Mouse (Mus musculus): ENCODE measurements at regions not wholly inside any gene's neighbourhood (a gene's known extent, or its start where the extent isn't known, plus 50 kb on each side); places are given as distances from the start of the nearest gene placed in this dataset.
A peak's percentile ranks its signal among the peaks of the same experiment; 100 is the strongest.

GRCm38 (mm10) chr19:49741239-49741638 is 937.2 kb downstream of the Sorcs1 start:
- peak in 1 of 2 experiments; percentile 4 for DNase-seq (ENCODE audit: low spot score in 2 of 2)
- intact Hi-C loops (cut with DNase I): loop anchor here (5.0 to 10.0 kb wide), 4 partner anchors 199 to 1756 kb away; no protein-coding TSS in a partner anchor

- intact Hi-C loops (cut with DNase I): loop anchor here (5.0 to 10.0 kb wide), 4 partner anchors 197 to 1755 kb away; no protein-coding TSS in a partner anchor
- DNase-seq (ENCODE audit: low spot score in 2 of 2): no peak
Measured at GRCm38 (mm10) chr19:49739483-49740175, 938.8 kb downstream of the Sorcs1 start.

DNA sequence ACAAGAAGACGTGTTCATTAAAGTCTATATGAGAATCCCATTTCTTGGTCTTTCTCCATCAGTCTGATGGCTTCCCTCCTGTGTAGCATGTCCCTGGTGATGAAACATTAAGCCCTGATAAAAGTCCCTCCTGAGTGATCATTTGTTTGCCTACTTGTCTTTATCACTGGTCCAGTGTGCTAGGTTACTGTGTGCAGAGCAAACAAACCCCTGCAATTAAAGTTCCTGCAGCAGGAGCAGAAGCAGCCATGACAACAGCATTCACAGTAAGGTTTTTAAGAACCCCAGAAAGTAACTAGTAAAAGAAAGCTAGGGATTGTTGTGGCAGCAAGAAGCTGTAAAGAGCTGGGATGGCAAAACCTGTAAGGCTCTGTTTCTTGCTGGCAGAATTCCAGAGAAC is 980.8 kb downstream of the Sorcs1 start:
- intact Hi-C loops (cut with DNase I): no loop called here
- DNase-seq (ENCODE audit: low spot score in 2 of 2): no peak

GRCm38 (mm10) chr19:49685588-49686281 is 992.7 kb downstream of the Sorcs1 start:
- intact Hi-C loops (cut with DNase I): no loop called here
- no peak for DNase-seq (ENCODE audit: low spot score in 2 of 2)

DNA sequence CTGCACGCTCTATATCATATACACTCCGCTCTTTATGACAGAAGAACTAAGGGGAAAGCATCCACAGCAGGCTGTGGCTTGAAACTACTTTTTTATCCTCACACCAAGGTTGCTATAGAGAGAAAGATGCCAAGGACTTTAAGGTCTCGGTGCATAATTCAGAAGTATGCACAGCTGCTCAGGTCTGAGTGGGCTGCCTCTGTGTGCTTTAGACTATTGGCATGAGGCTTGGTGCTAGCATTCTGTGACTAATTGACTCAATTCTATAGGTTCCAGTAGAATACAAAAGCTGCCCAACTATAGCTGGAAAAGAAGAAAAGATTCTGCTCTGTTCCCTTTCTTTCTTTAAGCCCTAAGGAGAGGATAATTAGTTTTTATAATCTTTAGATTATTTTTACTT is 997.2 kb downstream of the Sorcs1 start:
- DNase-seq (ENCODE audit: low spot score in 2 of 2): peak in 1 of 2 experiments; percentile 74
- intact Hi-C loops (cut with DNase I): no loop called here

DNA sequence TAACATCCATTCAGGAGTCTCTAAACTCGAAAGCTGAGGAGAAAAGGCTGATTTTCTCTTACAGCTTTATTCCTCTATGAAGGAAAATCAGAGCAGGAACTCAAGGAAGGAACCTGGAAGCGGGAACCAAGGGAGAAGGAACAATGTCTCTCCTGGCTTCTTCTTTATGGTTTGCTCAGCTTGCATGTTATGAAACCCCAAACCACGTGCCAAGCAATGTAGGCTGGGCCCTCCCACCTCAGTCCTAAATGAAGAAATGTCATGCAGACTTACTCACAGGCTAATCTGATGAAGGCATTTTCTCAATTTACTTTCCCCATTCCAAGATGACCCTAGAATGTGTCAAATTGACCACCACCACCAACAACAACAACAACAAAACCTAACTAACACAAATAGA is 998.4 kb downstream of the Sorcs1 start:
- peak in 1 of 2 experiments; percentile 74 for DNase-seq (ENCODE audit: low spot score in 2 of 2)
- intact Hi-C loops (cut with DNase I): no loop called here

DNA sequence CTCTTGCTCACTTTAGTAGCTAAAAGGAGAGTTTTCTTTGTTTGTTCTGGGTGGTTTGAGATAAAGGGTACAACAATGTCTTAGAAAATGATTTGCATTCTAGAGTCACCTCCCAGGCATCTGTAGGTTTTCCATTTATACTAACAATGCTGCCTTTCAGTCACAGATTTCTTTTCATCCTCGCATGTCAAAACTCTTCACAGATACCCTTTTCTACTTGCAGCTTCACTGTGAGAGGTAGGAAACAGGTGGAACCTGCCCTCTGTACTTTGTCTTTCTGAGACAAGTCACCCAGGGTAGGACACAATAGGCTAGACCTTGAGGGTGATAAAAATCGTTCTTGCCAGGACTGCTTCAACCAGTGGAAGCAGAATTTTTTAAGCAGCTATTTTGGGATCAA is 1002.5 kb downstream of the Sorcs1 start:
- intact Hi-C loops (cut with DNase I): no loop called here
- no peak for DNase-seq (ENCODE audit: low spot score in 2 of 2)

GRCm38 (mm10) chr19:49629963-49630362 is 1048.5 kb downstream of the Sorcs1 start:
- DNase-seq (ENCODE audit: low spot score in 2 of 2): peak in 1 of 2 experiments; percentile 43
- intact Hi-C loops (cut with DNase I): loop anchor here (5.0 kb wide), 1 partner anchor 63 kb away; no protein-coding TSS in a partner anchor

DNA sequence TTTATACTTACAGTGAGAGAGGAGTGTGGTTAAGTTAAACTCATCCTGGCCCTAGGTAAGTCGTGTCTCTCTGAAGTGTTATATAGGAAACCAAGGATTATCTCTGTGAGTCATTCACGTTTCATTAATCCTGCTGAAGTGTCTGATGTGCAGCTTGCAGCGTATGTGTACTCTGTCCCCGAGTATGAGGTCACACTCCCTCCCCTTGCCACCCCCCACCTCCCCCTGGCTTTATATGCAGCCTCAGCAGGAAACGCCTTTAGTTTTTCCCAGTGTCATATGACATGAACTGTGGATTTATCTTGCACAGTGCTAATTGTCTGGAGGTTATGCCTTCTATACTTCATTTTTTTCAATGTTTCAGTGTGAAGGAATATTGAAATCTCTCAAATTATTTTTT is 1058.5 kb downstream of the Sorcs1 start:
- no peak for DNase-seq (ENCODE audit: low spot score in 2 of 2)
- intact Hi-C loops (cut with DNase I): no loop called here

DNA sequence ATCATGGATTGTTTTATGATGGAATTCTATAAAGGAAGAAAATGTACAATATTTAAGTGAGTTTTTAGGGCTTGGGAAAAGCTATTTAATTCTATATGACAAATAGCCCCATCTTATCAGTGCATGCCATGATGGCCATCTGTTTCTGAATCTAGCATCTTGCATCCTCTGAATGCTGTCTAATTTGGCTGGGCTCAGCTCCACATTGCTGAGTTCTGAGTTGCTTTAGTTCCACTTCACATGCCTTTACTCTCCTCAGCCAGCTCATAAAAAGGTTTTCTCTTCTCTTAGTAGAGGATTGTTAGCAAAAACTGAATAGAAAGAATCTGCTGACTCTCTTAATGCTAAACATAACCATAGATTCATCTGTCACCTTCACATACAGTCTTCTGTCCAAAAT is 1063.4 kb downstream of the Sorcs1 start:
- intact Hi-C loops (cut with DNase I): no loop called here
- DNase-seq (ENCODE audit: low spot score in 2 of 2): peak in 1 of 2 experiments; percentile 8

Small RNA genes in the stretch of these regions (microRNA-seq; reads per million reads assigned to microRNA genes)
- gene Gm27935: 0 reads per million in 2 experiments

Measured in left cerebral cortex, postnatal 25 days (tissue).